35 mouse cellular contexts compared by ENCODE assay signal in genomic region chr11:113005895-113006294, GRCm38 (mm10).
"Had no signal": no experiment of that assay in that cellular context is flagged by ENCODE, and none has a peak within 500 bp of the region (broad histone marks: within the 10 kb centered on the region; RNA-seq: fewer than 3 reads in every experiment).

No protein-coding gene starts in this region.

- DNase-seq: heart, postnatal 10 days; heart, postnatal 14 days; heart, postnatal 36 days; heart, postnatal 4 days; kidney, adult 11 months; kidney, adult 18-20 months; kidney, adult 2 months; kidney, adult 8-10 months; kidney, adult 9 months; kidney, postnatal 10 days; kidney, postnatal 14 days; kidney, postnatal 25 days; kidney, postnatal 36 days; kidney, postnatal 4 days; layer of hippocampus, adult 9-11 months; layer of hippocampus, postnatal 36 days had no signal

- H3K36me3 ChIP-seq: heart, embryonic 12.5 days; heart, embryonic 13.5 days; heart, embryonic 15.5 days; hindbrain, embryonic 10.5 days; hindbrain, embryonic 12.5 days; hindbrain, embryonic 13.5 days; hindbrain, embryonic 15.5 days; intestine, embryonic 15.5 days; kidney, embryonic 15.5 days had no signal

- H3K27me3 ChIP-seq: hindbrain, embryonic 12.5 days; hindbrain, embryonic 13.5 days; hindbrain, embryonic 15.5 days; intestine, embryonic 15.5 days; kidney, embryonic 15.5 days had no signal

- ATAC-seq: hindbrain, embryonic 16.5 days; hindbrain, postnatal 0 days; inflammation-experienced regulatory T-cells, adult 6 months; intestine, embryonic 15.5 days; intestine, embryonic 16.5 days; intestine, postnatal 0 days had no signal

- H3K9me3 ChIP-seq: heart, embryonic 12.5 days; heart, embryonic 13.5 days; heart, embryonic 15.5 days; hindbrain, embryonic 10.5 days; hindbrain, embryonic 12.5 days; hindbrain, embryonic 13.5 days; hindbrain, embryonic 15.5 days; intestine, embryonic 15.5 days; kidney, embryonic 15.5 days had no signal

- H3K4me1 ChIP-seq: heart, embryonic 12.5 days; heart, embryonic 13.5 days; hindbrain, embryonic 10.5 days; hindbrain, embryonic 12.5 days; hindbrain, embryonic 15.5 days; intestine, embryonic 15.5 days had no signal

- H3K4me2 ChIP-seq: heart, embryonic 11.5 days; heart, embryonic 12.5 days; heart, embryonic 13.5 days; heart, embryonic 15.5 days; hindbrain, embryonic 12.5 days; hindbrain, embryonic 13.5 days; hindbrain, embryonic 14.5 days; hindbrain, embryonic 15.5 days; intestine, embryonic 15.5 days; kidney, embryonic 15.5 days had no signal

- H3K27ac ChIP-seq: heart, embryonic 13.5 days; heart, embryonic 15.5 days; hindbrain, embryonic 10.5 days; hindbrain, embryonic 12.5 days; hindbrain, embryonic 13.5 days; hindbrain, embryonic 14.5 days; hindbrain, embryonic 15.5 days; hindbrain, postnatal 0 days; intestine, embryonic 15.5 days; kidney, embryonic 15.5 days; kidney, postnatal 0 days; layer of hippocampus, adult 2 months; left cerebral cortex, adult 2 months had no signal

- H3K9ac ChIP-seq: heart, embryonic 12.5 days; heart, embryonic 13.5 days; heart, embryonic 15.5 days; hindbrain, embryonic 12.5 days; hindbrain, embryonic 13.5 days; hindbrain, embryonic 14.5 days; hindbrain, embryonic 15.5 days; intestine, embryonic 15.5 days; kidney, embryonic 15.5 days had no signal

- H3K4me3 ChIP-seq: heart, embryonic 12.5 days; heart, embryonic 13.5 days; heart, embryonic 15.5 days; hindbrain, embryonic 10.5 days; hindbrain, embryonic 12.5 days; hindbrain, embryonic 13.5 days; hindbrain, embryonic 15.5 days; intestine, embryonic 15.5 days; kidney, embryonic 15.5 days; layer of hippocampus, adult 2 months; left cerebral cortex, adult 2 months had no signal
